Mouse (Mus musculus) left cerebral cortex, postnatal 36 days (tissue): Measurements from ENCODE around the gene Plekhh1. TPM values are rescaled to one million over a fixed set of nuclear protein-coding genes. Genes with fewer than 3 reads are reported as not detected.

Experiments
- total RNA-seq, 2 experiments: library from RNA; stranded (reverse); gene quantifications; 2 replicates each; pipeline ENCODE4 v1.2.3; 2021

The Plekhh1 gene
- total RNA-seq, 2 experiments from 2014 or later, result 11.3 to 23.6 TPM

Other genes with a start within 250 kb of the Plekhh1 start
- 100 to 1,000 TPM; 288 to 293 TPM for gene Atp6v1d, start 167.5 kb upstream of the Plekhh1 start, total RNA-seq
- gene Eif2s1, start 167.3 kb upstream of the Plekhh1 start, total RNA-seq, result 10 to 100 TPM; 44.8 to 49.8 TPM
- gene Plek2, start 122.2 kb upstream of the Plekhh1 start, total RNA-seq, result not detected
- 10 to 100 TPM; 29.6 to 33.1 TPM for gene Tmem229b, start 21.5 kb upstream of the Plekhh1 start, total RNA-seq
- 10 to 100 TPM in 1 of 2 experiments, 1 to 10 TPM in 1; 9.3 to 10.8 TPM for gene Pigh, start 60.5 kb downstream of the Plekhh1 start, total RNA-seq
- gene Arg2, start 101.6 kb downstream of the Plekhh1 start, total RNA-seq, result 1 to 10 TPM; 2.9 to 3.0 TPM
- 100 to 1,000 TPM; 234 to 259 TPM for gene Vti1b, start 143.5 kb downstream of the Plekhh1 start, total RNA-seq
- gene Rdh11, start 163.1 kb downstream of the Plekhh1 start, total RNA-seq, result 10 to 100 TPM; 20.7 to 23.4 TPM
- gene Rdh12, start 179.8 kb downstream of the Plekhh1 start, total RNA-seq, result 1 to 10 TPM; 2.0 to 2.1 TPM